Mouse (Mus musculus) forebrain, embryonic 13.5 days (tissue): ENCODE results near the gene Lgi4. TPM values are rescaled to one million over a fixed set of nuclear protein-coding genes. Genes with fewer than 3 reads are reported as not detected.

Experiments used
- ATAC-seq: fragments of 200-750 bp; cut with Nextera tagmentation; 2 replicates; pipeline ENCODE4 v1.8.0; 2017
- H3K27ac ChIP-seq: fragments of 300-500 bp; sonication (generic); 2 replicates; pipeline ENCODE4 v1.5.1; 2015; ENCODE audit warnings: inconsistent platforms, mild to moderate bottlenecking, moderate library complexity
- H3K27me3 ChIP-seq: fragments of 300-500 bp; sonication (generic); 2 replicates; pipeline ENCODE4 v1.6.1; 2015; ENCODE audit warnings: mild to moderate bottlenecking, inconsistent platforms
- H3K36me3 ChIP-seq: fragments of 300-500 bp; sonication (generic); 2 replicates; pipeline ENCODE4 v1.6.1; 2015; ENCODE audit warnings: mild to moderate bottlenecking, inconsistent platforms; ENCODE audit not compliant: poor library complexity, severe bottlenecking
- H3K4me1 ChIP-seq: fragments of 300-500 bp; sonication (generic); 2 replicates; pipeline ENCODE4 v1.6.1; 2015; ENCODE audit warnings: inconsistent platforms
- H3K4me2 ChIP-seq: fragments of 300-500 bp; sonication (generic); 2 replicates; pipeline ENCODE4 v1.6.1; 2015; ENCODE audit warnings: inconsistent platforms, mild to moderate bottlenecking, moderate library complexity
- H3K4me3 ChIP-seq: fragments of 300-500 bp; sonication (generic); 2 replicates; pipeline ENCODE4 v1.5.1; 2015; ENCODE audit warnings: mild to moderate bottlenecking, inconsistent platforms
- H3K9ac ChIP-seq: fragments of 300-500 bp; sonication (generic); 2 replicates; pipeline ENCODE4 v1.6.1; 2015; ENCODE audit warnings: mild to moderate bottlenecking, inconsistent platforms
- H3K9me3 ChIP-seq: fragments of 300-500 bp; sonication (generic); replicated peaks from 2 replicates; pipeline ENCODE4 v1.6.1; 2016; ENCODE audit warnings: inconsistent platforms
- WGBS: fragments of 180-500 bp; shearing (Covaris S2); methylation state at CpG from one replicate; pipeline ENCODE4 v1.1.7; 2015; 5-methylcytosine and 5-hydroxymethylcytosine counted together
- polyA plus RNA-seq: library from polyadenylated mRNA; unstranded; fragments of >200 nt; fragmentation: Nextera tagmentation; extraction: Ambion mirVana; gene quantifications from 2 replicates; pipeline ENCODE4 v1.2.1, GENCODE M21; 2015

Gene Lgi4
- polyA plus RNA-seq, 1 experiment from 2014 or later: 0.26 TPM

DNA sequence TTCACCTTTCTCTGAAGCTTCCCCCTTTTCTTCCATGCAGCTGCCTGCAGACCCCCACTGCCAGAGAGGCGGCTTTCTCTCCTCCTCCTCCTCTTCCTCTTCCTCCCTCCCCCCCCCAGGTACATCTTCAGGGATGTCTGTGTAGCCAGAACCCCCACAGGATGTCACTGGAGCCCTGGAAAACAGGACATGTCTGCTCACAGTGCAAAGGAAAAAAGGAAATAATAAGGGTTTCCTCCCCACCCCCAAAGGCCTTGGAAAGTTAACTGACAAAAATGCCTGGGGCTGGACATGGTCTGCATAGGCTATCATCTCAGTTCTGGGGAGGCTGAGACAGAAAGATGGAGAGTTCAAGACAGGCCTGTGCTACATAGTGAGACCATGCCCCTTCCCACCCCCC is 22.0 kb downstream of the Lgi4 start:
- 0 out of 2 replicates have a peak, but pooled peaks cover 2% of the 10 kb centered on the region for H3K9me3 ChIP-seq
- 45% methylated on average over 1 of the region's 1 CpGs for WGBS
- no peak overlapping the region for H3K9ac ChIP-seq
- 0 out of 2 replicates have a peak, but pooled peaks cover 7% of the 10 kb centered on the region for H3K4me1 ChIP-seq
- H3K27me3 ChIP-seq: no peaks in the 10 kb centered on the region
- no peaks in the 10 kb centered on the region for H3K36me3 ChIP-seq
- no peak overlapping the region for H3K27ac ChIP-seq
- ATAC-seq: no peak
- no peak overlapping the region for H3K4me2 ChIP-seq
- no peak overlapping the region for H3K4me3 ChIP-seq

DNA sequence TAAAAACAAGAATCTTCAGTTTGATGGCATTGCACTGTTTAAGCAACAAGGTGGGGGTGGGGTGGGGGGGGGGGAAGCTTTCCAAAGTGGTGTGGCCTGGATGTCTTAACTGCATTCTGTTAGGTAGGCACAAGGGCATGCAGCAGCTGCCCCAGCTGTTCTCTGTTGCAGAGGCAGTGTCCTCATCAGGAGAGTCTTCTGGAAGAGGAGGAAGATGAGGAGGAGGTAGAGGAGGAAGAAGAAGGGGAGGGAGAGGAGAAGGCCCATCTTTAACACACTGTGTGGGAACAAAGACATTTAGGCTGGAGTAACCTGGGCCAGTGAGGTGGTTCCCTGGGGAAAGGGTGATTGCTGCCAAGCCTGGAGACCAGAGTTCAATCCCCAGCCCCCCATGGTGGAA is 23.0 kb downstream of the Lgi4 start:
- no peak for ATAC-seq
- H3K27ac ChIP-seq: no peak overlapping the region
- no peak overlapping the region for H3K4me3 ChIP-seq
- no peaks in the 10 kb centered on the region for H3K27me3 ChIP-seq
- H3K9ac ChIP-seq: no peak overlapping the region
- H3K9me3 ChIP-seq: 0 out of 2 replicates have a peak, but pooled peaks cover 2% of the 10 kb centered on the region
- 0 out of 2 replicates have a peak, but pooled peaks cover 7% of the 10 kb centered on the region for H3K4me1 ChIP-seq
- H3K4me2 ChIP-seq: no peak overlapping the region
- H3K36me3 ChIP-seq: no peaks in the 10 kb centered on the region

DNA sequence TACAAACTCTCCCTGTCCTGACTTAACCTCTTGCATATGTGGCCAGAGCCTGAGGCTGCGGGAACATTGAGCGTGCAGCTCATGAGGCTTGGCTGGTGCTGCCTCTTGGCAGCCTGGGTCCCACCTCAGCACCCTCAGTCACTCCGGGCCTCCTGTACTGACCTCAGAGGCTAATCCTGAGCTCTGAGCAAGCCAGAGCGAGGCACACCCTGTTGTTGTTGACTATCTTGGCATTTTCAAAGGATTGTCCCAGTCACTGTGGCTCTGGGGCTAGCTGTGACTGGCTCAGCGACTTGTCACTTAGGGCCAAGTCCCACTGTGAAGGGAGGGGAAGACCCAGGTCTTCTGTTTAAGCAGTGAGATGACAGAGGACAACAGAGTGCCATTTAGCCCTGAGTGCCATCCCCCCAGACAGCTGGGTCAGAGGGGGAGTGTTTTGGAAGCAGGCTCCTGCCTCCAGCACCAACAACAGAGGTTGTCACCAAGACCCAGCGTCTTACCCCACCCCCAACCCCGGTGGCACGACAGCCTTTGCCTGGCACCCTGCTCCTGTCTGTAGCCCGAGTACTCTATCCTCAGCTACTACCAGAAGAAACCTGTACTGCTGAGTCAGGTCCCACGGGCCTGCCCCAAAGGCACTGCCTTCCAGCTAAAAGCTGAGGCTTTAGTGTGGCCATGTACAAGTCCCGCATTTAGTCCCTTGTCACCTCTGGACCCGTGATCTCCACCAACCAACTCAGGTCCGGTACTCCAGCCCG is 23.9 kb downstream of the Lgi4 start:
- WGBS: 58% methylated on average over 14 of the region's 14 CpGs

DNA sequence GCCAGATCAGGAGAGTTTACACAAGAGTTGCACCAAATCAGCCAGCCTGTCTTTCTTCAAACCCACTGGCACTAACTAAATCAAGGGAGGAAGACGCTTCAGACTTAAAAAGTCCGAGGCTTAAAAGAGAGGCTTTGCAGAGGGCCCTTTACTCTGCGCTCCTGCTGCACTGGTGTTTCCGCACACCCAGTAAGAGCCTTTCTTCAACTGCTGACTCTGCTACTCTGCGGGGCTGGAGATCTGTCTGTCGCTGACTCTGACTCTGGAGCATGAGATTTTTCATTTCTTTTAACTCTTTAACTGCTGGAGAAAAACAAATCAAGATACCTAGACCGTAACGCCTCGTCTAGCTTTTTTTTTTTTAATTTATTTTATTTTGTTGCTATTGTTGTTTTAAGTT is 25.0 kb downstream of the Lgi4 start:
- ATAC-seq: no peak
- WGBS: 59% methylated on average over 9 of the region's 9 CpGs
- Histone ChIP-seq H3K4me1 (0 out of 2 replicates have a peak, but pooled peaks cover 7% of the 10 kb centered on the region), H3K4me3 (no peak overlapping the region), H3K36me3 (no peaks in the 10 kb centered on the region), H3K27ac (no peak overlapping the region), H3K27me3 (no peaks in the 10 kb centered on the region), H3K9me3 (0 out of 2 replicates have a peak, but pooled peaks cover 2% of the 10 kb centered on the region), H3K4me2 (no peak overlapping the region), H3K9ac (no peak overlapping the region)

More for the DNA sequence above, 23.9 kb downstream of the Lgi4 start:
- 0 out of 2 replicates have a peak, but pooled peaks cover 7% of the 10 kb centered on the region for H3K4me1 ChIP-seq
- H3K36me3 ChIP-seq: no peaks in the 10 kb centered on the region
- H3K9ac ChIP-seq: no peak overlapping the region
- H3K4me3 ChIP-seq: no peak overlapping the region
- no peak overlapping the region for H3K4me2 ChIP-seq
- no peak overlapping the region for H3K27ac ChIP-seq
- H3K9me3 ChIP-seq: 0 out of 2 replicates have a peak, but pooled peaks cover 2% of the 10 kb centered on the region
- no peak for ATAC-seq
- no peaks in the 10 kb centered on the region for H3K27me3 ChIP-seq

DNA sequence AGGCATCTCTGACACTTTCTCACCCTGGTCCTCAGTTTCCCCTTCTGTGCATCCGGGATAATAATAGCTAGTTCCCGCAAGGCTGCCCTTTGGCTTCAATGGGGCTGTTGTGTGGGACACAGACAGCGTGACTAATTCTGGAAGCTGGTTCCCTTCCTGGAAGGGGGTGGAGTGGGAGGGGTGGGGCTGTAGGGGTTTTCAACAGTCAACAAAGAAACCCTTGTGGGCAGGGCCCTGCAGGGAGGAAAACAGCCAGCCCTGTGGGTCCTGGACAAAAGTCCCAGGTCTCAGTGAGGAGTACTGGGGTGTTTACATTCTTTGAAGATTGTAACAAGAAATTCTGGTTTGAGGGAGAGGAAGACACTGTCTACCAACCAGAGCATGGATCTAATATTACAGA is 26.0 kb downstream of the Lgi4 start:
- H3K4me3 ChIP-seq: no peak overlapping the region
- H3K9ac ChIP-seq: no peak overlapping the region
- no peaks in the 10 kb centered on the region for H3K36me3 ChIP-seq
- WGBS: 20% methylated on average over 3 of the region's 3 CpGs
- 0 out of 2 replicates have a peak, but pooled peaks cover 7% of the 10 kb centered on the region for H3K4me1 ChIP-seq
- H3K27me3 ChIP-seq: no peaks in the 10 kb centered on the region
- H3K27ac ChIP-seq: no peak overlapping the region
- no peak for ATAC-seq
- peaks cover 2% of the 10 kb centered on the region; the same call in 1 of the 2 replicates for H3K9me3 ChIP-seq
- H3K4me2 ChIP-seq: no peak overlapping the region

DNA sequence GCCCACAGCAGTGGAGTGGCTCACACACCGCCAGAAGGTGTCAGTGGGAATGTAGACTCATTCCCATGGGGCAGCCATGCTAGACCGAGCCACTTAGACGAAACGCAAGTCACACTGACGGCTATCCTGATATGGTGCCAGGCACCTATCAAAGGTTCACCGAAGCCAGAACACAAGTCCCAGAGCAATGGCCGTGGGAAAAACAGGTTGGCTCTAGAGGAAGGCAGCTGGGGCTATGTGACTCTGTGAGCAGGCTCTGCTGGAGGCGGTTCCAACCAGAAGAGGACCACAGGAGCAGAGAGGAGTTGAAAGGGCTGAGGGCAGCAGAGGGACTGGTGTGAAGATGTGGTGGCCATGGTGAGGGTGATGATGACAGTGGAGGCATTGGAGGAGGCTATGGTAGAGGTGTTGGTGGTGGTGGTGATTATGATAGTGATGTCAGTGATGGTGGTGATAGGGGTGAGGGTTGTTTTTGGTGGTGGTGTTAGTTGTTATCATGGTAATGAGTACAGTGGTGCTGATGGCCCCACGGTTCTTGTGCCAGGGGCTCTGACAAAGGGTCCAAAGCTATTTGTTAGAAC is 27.1 kb downstream of the Lgi4 start:
- H3K36me3 ChIP-seq: no peaks in the 10 kb centered on the region
- no peak overlapping the region for H3K27ac ChIP-seq
- 94% methylated on average over 9 of the region's 9 CpGs for WGBS
- no peaks in the 10 kb centered on the region for H3K27me3 ChIP-seq
- no peak overlapping the region for H3K9ac ChIP-seq
- no peaks in the 10 kb centered on the region; the same call in 1 of the 2 replicates for H3K9me3 ChIP-seq
- no peak overlapping the region for H3K4me3 ChIP-seq
- ATAC-seq: no peak
- 0 out of 2 replicates have a peak, but pooled peaks cover 7% of the 10 kb centered on the region for H3K4me1 ChIP-seq
- H3K4me2 ChIP-seq: no peak overlapping the region

DNA sequence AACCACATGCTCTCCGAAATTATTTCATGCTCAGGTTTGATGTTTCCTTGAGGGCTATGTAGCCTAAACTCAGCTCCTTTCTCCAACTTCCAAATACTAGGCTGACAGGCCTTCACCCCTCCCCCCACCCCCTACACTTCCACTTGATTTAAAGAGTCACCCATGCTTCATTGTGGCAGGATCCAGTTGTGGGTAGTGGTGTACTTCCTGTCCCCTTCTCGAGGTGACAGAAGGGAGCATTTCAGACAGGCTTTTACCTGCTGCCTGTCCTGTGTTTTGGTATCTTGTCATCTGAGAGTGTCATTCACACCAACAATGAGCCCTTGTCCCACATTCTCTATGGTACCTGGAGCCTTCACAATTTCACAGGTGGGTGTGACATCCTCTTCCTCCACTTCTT is 28.1 kb downstream of the Lgi4 start:
- Histone ChIP-seq H3K4me2 (no peak overlapping the region), H3K36me3 (no peaks in the 10 kb centered on the region), H3K27me3 (no peaks in the 10 kb centered on the region), H3K4me1 (0 out of 2 replicates have a peak, but pooled peaks cover 7% of the 10 kb centered on the region), H3K9me3 (no peaks in the 10 kb centered on the region; the same call in 1 of the 2 replicates), H3K4me3 (no peak overlapping the region), H3K9ac (no peak overlapping the region), H3K27ac (no peak overlapping the region)
- ATAC-seq: no peak
- WGBS: 73% methylated on average over 2 of the region's 2 CpGs

DNA sequence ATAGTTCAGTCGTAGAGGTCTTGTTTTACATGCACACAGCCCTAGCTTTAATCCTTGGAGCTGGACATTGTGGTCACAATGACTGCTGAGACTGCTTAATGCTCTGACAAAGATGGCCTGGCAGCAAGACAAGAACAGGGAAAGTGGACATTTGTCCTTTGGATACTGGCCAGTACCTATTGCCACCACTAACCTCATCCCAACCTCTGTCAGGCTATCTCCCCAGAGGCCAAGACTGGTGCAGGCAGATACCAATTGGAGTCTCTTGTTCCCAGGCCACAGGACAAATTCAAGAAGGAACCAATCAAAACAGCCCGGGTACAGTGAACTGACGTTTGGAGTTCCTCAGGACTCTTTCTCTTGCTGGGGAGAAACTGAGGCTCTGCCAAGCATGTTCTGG is 29.1 kb downstream of the Lgi4 start:
- H3K36me3 ChIP-seq: no peaks in the 10 kb centered on the region
- 66% methylated on average over 3 of the region's 3 CpGs for WGBS
- H3K27me3 ChIP-seq: no peaks in the 10 kb centered on the region
- H3K9me3 ChIP-seq: no peaks in the 10 kb centered on the region; the same call in 1 of the 2 replicates
- ATAC-seq: no peak
- H3K4me1 ChIP-seq: 0 out of 2 replicates have a peak, but pooled peaks cover 7% of the 10 kb centered on the region
- no peak overlapping the region for H3K4me3 ChIP-seq
- no peak overlapping the region for H3K9ac ChIP-seq
- H3K4me2 ChIP-seq: no peak overlapping the region
- no peak overlapping the region for H3K27ac ChIP-seq

DNA sequence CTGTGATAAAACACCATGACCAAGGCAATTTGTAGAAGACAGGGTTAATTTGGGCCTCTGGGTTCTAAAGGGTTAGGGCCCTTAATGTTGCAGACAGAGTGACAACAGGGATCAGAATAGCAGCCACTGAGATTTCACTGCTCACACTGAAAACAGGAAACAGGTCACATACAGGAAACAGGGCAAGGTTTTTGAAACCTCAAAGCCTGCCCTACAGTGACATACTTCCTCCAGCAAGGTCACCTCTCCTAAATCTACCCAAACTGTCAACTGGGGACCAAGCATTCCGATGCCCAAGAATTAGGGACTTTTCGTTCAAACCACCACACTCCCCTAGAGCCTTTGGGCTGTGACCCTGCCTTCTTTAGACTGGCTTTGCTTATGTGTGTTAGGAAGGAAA is 30.6 kb downstream of the Lgi4 start:
- Histone ChIP-seq H3K4me3 (no peak overlapping the region), H3K4me1 (0 out of 2 replicates have a peak, but pooled peaks cover 4% of the 10 kb centered on the region), H3K36me3 (no peaks in the 10 kb centered on the region), H3K4me2 (no peak overlapping the region), H3K27me3 (no peaks in the 10 kb centered on the region), H3K9me3 (no peaks in the 10 kb centered on the region; the same call in 1 of the 2 replicates), H3K9ac (no peak overlapping the region), H3K27ac (no peak overlapping the region)
- no peak for ATAC-seq
- 90% methylated on average over 2 of the region's 2 CpGs for WGBS

DNA sequence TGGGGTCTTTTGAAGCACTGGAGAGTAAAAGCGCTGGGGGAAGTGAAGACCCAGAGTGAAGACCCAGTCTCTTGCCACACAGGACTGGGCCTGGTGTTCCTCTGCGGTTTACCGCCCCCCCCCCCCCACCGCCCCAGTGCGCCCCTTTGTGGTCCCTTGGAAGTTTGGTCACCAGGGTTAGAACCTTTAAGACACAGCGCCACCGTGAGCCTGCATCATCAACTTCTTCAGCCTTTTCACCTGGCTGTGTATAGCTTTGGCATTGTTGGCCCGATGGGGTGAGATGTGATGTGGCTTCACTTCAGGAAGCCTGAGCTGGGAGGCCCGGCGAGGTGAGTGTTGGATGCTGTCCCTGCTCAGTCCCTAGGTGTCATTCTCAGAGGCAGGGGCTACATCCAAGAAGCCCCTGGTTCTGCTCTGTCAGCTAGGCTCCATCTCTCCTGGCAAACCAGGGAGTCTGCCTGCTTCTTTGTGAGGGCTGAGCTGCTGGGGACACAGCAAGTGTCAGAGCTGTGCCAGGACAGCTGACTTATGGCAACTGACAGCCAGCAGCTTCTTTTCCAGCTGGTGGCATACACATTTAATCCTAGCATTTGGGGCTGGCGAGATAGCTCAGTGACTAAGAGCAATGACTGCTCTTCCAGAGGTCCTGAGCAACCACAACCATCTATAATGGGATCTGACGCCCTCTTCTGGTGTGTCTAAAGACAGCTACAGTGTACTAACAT is 35.8 kb downstream of the Lgi4 start:
- Histone ChIP-seq H3K4me3 (no peak overlapping the region), H3K4me2 (no peak overlapping the region), H3K36me3 (no peaks in the 10 kb centered on the region), H3K27ac (no peak overlapping the region), H3K4me1 (no peaks in the 10 kb centered on the region), H3K9ac (no peak overlapping the region), H3K9me3 (no peaks in the 10 kb centered on the region; the same call in 1 of the 2 replicates), H3K27me3 (no peaks in the 10 kb centered on the region)
- ATAC-seq: no peak
- 28% methylated on average over 12 of the region's 12 CpGs for WGBS

DNA sequence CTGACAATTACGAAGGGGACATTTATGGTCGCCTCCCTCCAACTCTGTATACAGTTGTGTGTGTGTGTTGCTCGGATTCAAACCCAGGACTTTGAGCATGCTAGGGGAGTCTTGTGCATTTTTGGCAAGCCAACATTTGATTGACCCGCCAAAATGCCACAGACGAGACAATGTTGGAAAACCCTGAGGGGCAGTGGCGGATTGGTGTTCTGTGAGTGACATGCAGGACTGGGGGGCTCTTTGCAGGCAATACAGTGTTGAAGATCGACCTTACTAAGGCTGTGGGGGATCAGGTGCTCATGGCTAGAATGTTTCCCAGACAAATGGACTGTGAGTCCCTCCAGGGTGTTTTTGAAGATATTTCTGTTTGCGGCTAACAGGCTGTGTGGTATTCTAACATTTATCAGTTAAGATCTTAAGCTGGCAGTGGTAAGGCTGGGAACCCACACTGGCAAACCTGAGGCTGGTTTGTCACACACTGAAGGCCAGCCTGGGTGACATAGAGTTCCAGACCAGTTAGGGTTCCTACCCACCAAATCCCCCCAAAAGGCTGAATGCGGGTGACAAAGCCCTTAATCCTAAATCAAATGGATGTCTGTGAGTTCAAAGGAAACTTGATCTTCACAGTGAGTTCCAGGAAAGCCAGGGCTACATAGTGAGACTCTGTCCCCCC is 37.9 kb downstream of the Lgi4 start:
- no peaks in the 10 kb centered on the region for H3K36me3 ChIP-seq
- no peak overlapping the region for H3K9ac ChIP-seq
- no peak for ATAC-seq
- no peak overlapping the region for H3K27ac ChIP-seq
- no peak overlapping the region for H3K4me2 ChIP-seq
- WGBS: 76% methylated on average over 9 of the region's 9 CpGs
- H3K4me1 ChIP-seq: no peaks in the 10 kb centered on the region
- H3K4me3 ChIP-seq: no peak overlapping the region
- H3K9me3 ChIP-seq: no peaks in the 10 kb centered on the region
- H3K27me3 ChIP-seq: no peaks in the 10 kb centered on the region
